Mouse (Mus musculus): ENCODE results near the gene Zfp120.

DNA sequence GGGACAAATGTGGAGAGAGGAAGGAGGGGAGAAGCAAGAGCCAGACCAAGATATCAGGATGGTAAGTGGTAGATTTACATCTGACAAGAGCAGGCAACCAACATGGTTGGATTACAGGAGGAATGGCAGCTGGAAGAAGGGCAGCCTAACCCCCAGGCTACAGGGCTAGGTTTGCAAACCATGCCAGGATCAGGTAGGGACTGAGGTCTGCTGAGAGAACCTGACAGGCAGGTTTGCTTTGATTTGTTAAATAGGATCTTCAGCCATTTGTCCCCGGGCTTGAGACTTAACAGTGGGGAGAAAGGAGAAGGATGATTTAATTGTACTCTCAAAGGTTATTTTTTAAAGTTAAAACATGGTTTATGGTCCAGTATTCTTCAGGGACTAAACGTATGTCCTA lies 3.7 kb downstream of the Zfp120 start:
- no peak for TF ChIP-seq POLR2A (IDR thresholded peaks at IDR 0.05; ENCODE audit: control insufficient read depth, extremely low read depth, insufficient read depth, low read length, poor library complexity)
- no peak for TF ChIP-seq CTCF (IDR thresholded peaks at IDR 0.05; ENCODE audit: borderline replicate concordance, control insufficient read depth, extremely low read depth, insufficient read depth, low read length, poor library complexity)
